Mouse (Mus musculus) megakaryocyte progenitor cell, adult 5-6 weeks (primary cell): Measurements from ENCODE around the gene Gm32742. TPM values are rescaled to one million over a fixed set of nuclear protein-coding genes. Genes with fewer than 3 reads are reported as not detected.
A peak's percentile ranks its signal among the peaks of the same experiment; 100 is the strongest.
"Not testable (repeated sequence)": the region's sequence is repeated elsewhere in the genome, so short reads cannot be mapped to it uniquely, and the experiment has no call there.

Experiments
- ATAC-seq: replicated peaks from 2 replicates; pipeline ENCODE4 v1.8.0; 2016; ENCODE audit warnings: mild to moderate bottlenecking, moderate TSS enrichment, inconsistent platforms; ENCODE audit not compliant: poor library complexity
- total RNA-seq, 2 experiments: library from RNA; stranded (forward) in 1 of 2; stranded (reverse) in 1 of 2; fragments of 157-497, 149-512 nt in 1 of 2; fragments of 200-1000 nt in 1 of 2; gene quantifications; 2 replicates each; pipeline versions ENCODE4 v1.2.3 to v1.2.4; 2015 to 2017

Gene Gm32742
- total RNA-seq, 2 experiments from 2014 or later: 0.22 TPM; not detected in 1

GRCm38 (mm10) chr9:51152079-51152752 lies 13.1 kb downstream of the Gm32742 start:
- ATAC-seq: peak; percentile 84

- no peak for ATAC-seq
Measured at GRCm38 (mm10) chr9:51147294-51147693, 18.0 kb downstream of the Gm32742 start.

- no peak for ATAC-seq
Measured at GRCm38 (mm10) chr9:51146496-51146895, 18.8 kb downstream of the Gm32742 start.

- ATAC-seq: no peak
Measured at GRCm38 (mm10) chr9:51144218-51144617, 21.1 kb downstream of the Gm32742 start.

- no peak for ATAC-seq
Measured at GRCm38 (mm10) chr9:51143437-51143836, 21.9 kb downstream of the Gm32742 start.

GRCm38 (mm10) chr9:51140711-51141110 lies 24.6 kb downstream of the Gm32742 start:
- ATAC-seq: no peak

GRCm38 (mm10) chr9:51139401-51139800 lies 25.9 kb downstream of the Gm32742 start:
- ATAC-seq: not testable (repeated sequence)

GRCm38 (mm10) chr9:51138301-51138700 lies 27.0 kb downstream of the Gm32742 start:
- ATAC-seq: no peak

- 0 out of 2 replicates have a peak, but pooled peaks have one; percentile 37 for ATAC-seq
Measured at GRCm38 (mm10) chr9:51137836-51138235, 27.5 kb downstream of the Gm32742 start.

- ATAC-seq: peak; percentile 43
Measured at GRCm38 (mm10) chr9:51137432-51137831, 27.9 kb downstream of the Gm32742 start.

GRCm38 (mm10) chr9:51136985-51137384 lies 28.3 kb downstream of the Gm32742 start:
- peak; percentile 87 for ATAC-seq

GRCm38 (mm10) chr9:51114767-51115166 lies 50.5 kb downstream of the Gm32742 start:
- no peak for ATAC-seq

GRCm38 (mm10) chr9:51105751-51106150 lies 59.6 kb downstream of the Gm32742 start:
- no peak for ATAC-seq

- no peak for ATAC-seq
Measured at GRCm38 (mm10) chr9:51103808-51104514, 61.4 kb downstream of the Gm32742 start.

GRCm38 (mm10) chr9:51102963-51103807 lies 62.1 kb downstream of the Gm32742 start:
- peak; percentile 58 for ATAC-seq

GRCm38 (mm10) chr9:51101756-51102425 lies 63.4 kb downstream of the Gm32742 start, which contains the start of gene 4833427G06Rik:
Gene 4833427G06Rik (minus strand): TSS chr9:51102078.
- ATAC-seq: peak; percentile 54; the same call in 1 of the 2 replicates

GRCm38 (mm10) chr9:51096306-51096705 lies 69.0 kb downstream of the Gm32742 start:
- ATAC-seq: no peak

- ATAC-seq: peak; percentile 73
Measured at GRCm38 (mm10) chr9:51093697-51094096, 71.6 kb downstream of the Gm32742 start.

GRCm38 (mm10) chr9:51081614-51082013 lies 83.7 kb downstream of the Gm32742 start:
- no peak for ATAC-seq
